Mouse (Mus musculus) spleen, postnatal 4 days (tissue): ENCODE data around the gene Slc27a5.

ENCODE experiments used
- DNase-seq, 2 experiments: peaks; one replicate each; pipeline ENCODE4 v3.0.0; 2022; ENCODE audit warnings: low spot score in 2 of 2

Gene Slc27a5

DNA sequence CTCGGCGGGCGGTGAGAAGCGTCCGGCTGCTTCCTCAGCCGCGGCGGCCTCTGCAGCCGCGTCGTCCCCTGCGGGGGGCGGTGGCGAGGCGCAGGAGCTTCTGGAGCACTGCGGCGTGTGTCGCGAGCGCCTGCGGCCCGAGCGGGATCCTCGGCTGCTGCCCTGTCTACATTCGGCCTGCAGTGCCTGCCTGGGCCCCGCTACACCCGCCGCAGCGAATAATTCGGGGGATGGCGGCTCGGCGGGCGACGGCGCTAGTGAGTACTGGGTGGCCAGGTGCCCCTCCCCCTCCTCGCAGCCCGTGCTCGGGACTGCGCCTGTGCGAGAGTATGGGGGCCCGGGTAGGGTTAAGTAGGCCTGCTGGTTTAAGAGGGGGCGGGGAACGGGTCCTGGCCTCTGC is 26.8 kb upstream of the Slc27a5 start:
- peak; percentile 74 to 88 for DNase-seq

DNA sequence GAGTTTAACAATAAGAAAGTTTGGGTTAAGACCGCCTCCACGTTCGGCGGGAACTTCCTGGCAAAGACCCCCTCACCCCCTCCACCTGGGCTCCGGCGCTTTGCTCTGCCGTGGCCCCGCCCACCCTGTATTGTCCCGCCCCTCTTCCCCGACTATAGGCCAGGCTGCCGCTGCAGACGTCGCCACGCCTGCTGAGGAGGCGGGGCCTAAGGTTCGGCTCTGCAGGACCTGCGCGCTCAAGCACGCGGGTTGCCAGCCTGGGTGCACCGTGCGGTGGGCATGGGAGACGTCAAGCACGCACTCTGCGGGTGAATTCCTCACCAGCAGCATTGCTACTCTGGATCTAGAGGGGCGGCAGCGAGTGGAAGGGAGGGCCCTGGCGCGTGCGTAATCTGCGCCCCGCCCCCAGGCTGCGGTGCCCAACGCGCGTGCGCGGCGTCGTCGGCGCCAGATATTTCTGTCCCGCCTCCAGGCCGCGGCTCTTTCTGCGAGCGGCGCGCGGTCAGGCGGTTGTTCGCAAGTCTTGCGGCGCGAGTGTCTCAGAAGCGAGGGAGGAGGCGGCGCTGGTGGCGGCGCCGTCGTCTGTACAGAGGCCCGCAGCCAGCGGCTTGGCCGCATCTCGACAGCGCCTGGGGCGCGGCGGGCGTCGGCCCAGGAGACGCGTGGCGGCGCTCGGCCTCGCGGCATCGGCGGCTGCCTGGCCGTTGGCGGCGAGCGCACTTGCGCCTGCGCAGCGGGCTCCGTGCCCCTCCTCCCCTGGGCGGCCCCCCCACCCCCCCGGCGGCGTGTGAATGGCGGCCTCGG is 26.1 kb upstream of the Slc27a5 start:
- DNase-seq: peak; percentile 93 to 98

DNA sequence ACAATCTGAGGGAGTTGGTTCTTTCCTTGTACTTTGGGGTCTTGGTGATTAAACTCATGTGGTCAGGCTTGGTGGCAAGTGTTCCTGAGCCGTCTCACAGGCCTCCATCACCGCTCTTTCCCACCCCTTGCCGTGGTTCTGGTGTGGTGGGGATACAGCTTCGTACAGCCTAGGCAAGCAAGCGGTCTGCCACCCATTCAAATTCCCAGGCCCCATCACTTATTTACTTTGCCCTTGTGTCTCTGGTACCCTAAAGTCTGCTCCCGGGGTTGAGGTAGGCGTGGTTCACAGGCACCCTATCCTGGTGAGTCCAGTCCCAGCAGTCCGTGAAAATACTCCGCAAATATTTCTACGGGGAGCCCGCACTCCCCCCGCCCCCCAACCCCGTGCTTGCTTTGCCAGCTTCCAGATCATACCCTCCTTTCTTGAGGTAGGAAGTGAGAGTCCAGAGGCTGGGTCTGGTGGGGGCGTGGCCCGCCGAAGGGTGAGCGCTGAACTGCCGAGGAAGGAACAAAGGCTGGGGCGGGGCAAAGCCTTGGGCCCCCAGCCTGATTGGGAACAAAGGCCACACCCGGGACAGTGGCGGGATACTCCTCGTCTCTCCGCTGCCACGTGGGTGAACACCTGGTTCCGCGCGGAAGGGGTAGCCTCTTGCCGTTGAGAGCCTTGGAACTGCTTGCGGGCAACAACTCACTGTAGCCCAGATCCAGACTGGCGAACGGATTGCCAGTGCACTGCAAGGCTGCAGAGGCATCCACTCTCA is 25.0 kb upstream of the Slc27a5 start:
- DNase-seq: peak; percentile 71 to 84

DNA sequence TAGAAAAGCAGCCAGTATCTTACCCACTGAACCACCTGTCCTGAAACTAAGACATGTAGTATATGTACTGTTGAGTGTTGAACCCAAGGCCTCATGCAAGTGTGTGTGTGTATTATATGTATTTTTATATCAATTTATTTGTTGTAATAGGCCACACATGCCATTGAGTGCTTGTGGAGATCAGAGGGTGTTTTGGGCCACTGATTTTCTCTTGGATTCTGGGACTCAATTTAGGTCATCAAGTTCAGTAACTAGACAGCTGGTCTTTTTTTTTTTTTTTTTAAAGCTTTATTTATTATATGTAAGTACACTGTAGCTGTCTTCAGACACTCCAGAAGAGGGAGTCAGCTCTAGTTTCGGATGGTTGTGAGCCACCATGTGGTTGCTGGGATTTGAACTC is 17.2 kb upstream of the Slc27a5 start:
- DNase-seq: no peak

DNA sequence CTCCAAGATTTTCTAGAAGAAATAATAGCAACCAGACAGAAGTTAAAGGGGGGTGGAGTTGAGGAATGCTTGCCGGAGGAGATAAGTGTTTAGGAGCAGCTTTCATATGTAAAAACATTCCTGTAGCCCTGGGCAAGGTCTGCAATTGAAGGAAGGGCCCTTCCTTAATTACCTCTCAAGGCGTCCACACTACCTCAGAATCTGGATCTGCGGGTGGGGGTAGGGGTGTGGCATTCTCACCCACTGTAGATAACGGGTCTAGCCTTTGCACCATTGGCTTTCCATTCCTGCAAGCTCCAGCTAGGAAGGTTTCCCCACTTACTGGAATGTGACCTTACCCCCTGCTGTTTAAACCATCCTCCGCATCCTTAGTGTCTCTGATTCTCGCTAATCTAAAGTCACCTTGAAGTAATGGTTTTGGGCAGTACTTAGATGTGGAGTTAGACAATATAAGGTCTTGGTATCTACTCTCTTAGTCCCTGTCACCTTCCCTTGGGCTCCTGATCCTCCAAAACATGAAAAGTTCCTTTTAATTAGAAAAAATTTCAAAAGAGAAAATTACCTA is 16.4 kb upstream of the Slc27a5 start:
- no peak for DNase-seq

DNA sequence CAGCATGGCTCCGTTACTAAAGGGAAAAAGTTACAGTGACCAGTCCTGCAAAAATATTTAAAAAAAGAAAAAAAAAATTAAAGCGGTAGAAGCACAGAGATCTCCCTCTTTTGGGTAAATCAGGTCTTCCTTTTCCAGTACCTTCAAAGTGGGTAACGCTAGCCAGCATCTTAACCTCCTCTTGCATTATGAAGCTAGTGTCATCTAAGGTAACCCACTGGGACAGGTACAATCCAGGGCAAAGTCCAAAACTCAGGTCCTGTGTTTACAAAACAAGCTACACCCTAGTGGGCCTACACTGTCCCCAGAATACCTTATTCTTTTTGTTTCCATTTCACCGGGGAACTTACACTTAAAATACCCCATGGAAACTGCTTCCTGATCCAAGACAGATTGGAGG is 15.7 kb upstream of the Slc27a5 start:
- no peak for DNase-seq

DNA sequence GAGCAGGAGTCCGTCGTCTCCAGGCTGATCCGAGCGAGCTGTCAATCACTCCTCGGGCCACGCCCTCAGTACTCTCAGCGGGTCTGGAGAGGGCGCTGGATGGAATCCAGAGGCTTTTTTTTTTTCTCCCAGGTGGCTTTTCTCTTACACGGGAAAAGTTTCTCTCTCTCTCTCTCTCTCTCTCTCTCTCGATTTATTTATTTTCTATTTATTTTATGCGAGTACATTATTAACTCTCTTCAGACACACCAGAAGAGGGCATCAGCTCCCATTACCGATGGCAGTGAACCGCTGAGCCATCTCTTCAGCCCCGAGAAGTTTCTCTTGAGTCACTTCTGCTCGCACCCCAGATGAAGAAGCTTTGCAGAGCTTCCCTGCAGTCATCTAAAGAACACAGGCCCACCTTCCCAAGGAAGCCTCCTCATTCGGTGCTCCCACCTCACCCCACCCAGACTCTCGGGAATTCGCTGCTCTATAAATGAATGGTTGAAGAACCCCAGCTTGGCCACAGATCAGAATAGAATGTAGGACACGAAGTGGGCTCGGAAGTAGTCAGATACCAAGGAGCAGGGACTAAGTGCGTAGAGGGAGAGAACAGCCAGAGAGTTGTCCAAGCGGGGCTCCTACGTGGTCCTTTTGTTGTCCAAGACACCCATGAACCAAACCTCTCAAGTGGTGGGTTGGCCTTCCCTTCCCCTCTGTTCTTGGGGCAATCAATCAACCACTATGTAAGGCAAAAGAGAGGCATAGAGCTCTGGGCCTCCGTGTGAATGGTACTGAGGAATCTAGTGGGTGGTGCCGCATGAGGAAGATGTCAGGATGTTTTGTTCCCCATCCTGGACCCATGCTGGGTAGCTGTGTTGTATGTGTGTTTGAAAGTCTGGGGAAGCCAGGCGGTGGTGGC is 12.3 kb upstream of the Slc27a5 start, which contains the start of gene Zbtb45:
Zbtb45 (minus strand) TSS at position 30 of the 904 bp plus-strand sequence.
- DNase-seq: peak in 1 of 2 experiments; percentile 64

DNA sequence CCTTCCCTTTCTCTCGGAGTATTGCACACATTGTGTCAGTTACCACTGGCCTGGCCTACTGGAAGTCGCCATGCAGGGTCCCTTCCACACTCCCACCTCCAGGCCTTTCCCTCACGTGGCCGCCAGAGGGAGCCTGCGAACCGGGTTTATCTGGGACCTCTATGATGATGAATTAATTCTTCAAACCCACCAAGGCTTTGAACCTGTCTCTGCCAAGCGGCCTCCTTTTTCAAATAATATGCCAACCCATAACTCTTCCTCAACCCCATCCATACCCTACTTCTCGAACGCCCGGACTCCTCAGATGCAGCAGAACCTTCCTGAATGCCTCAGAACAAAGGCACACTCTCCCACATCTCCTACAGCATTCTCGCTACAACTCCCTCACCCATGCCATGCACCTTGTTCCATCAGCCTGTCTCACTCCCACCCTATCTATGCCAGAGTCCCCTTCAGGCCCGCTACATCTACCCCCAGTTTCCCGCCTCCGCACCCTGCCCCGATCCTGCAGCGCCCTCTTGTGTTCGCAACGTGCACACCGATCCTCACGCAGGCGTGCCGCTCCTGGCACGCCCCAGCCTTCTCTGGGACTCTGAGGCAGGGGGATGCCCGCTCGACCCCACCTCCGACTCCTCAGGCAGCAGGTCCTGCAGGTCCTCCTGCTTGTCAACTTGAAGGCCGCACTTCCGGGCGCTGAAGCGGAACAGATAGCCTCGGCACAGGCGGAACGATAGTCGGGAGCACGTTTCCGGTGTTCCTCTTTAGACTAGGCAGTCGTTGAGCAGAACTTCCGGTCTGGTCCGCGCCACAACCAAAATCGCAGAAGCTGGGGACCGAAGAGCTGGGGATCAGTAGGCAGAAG is 11.4 kb upstream of the Slc27a5 start:
- DNase-seq: peak; percentile 89 to 97

DNA sequence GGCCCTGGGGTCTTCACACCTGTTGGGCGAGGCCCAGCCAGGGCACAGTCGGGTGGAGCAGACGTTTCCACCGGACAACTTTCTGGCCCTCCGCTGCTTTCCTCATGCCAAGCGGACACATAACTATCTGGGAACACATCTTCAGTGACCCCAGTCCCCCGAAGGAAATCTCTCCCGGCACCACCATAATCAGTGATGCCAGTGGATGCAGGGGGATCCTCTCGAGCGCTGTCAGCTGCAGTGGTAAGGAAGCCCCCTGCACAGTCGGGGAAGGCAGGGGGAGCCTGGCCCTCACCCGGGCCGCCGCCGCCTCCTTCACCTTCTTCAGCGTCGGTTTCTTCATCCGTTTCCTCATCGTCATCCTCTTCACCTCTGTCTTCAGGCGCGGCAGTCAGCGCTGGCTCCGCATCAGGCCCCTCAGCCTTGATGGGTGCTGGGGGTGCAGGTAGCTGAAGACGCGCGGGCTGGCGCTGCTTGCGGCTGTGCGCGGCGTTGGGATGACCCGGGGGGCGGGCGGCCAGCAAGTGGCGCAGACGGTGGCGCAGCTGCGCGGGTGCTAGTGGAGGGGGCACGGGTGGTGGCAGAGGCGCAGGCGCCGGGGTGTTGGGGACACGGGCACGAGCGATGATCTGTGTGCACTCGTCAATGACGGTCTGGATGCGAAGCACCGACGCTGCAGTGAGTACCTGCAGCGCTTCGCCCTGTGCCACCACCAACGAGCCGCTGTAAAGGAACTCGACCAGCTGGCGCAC is 9.5 kb upstream of the Slc27a5 start:
- DNase-seq: peak in 1 of 2 experiments; percentile 66

DNA sequence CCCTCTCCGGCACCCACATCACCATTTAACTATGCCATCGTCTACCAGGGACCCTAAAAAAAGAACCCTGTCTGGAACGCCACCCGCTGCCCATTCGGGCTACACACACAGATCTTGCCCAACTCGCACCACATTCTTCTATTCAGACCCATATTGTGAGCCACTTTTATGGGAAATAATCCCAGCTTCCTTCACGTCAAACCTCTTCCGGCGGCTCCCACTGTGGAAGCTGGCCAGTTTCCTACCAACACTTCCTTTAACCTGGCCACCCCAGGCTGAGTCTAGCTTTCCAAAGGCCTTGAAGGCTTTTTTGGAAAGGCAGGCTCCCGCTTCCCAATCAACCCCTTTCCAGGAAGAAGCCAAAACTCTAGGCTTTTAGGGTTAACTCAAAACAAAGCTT is 8.5 kb upstream of the Slc27a5 start:
- DNase-seq: no peak

DNA sequence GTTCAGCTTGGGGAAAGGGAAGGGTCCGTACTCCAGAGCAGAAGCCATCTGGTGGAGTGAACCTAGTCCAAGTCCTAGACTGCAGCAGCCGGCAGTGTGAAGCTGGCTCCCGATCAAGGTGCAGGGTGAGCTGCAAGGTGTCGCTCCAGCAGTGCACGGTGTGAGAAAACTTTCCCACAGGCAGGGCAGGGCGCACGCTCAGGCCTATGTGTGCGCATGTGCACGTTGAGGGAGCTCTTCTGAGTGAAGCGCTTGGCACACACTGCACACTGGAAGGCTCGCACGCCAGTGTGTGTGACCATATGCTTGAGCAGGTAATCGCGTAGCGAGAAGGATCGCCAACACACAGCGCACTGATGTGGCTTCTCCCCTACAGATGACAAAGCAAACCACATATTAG is 8.0 kb upstream of the Slc27a5 start:
- DNase-seq: no peak

DNA sequence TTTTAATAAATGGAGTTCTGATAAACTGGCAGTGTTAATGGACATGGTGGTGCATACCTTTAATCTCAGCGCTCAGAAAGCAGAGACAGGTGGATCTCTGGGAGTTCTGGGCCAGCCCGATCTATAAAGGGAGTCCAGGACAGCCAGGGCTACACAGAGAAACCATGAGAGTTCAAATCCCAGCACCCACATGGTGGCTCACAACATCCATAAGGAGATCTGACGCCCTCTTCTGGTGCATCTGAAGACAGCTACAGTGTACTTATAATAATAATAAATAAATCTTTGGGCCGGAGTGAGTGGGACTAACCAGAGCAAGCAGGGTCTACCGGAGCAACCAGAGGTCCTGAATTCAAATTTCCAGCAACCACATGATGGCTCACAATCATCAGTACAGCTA is 5.4 kb upstream of the Slc27a5 start:
- no peak for DNase-seq

DNA sequence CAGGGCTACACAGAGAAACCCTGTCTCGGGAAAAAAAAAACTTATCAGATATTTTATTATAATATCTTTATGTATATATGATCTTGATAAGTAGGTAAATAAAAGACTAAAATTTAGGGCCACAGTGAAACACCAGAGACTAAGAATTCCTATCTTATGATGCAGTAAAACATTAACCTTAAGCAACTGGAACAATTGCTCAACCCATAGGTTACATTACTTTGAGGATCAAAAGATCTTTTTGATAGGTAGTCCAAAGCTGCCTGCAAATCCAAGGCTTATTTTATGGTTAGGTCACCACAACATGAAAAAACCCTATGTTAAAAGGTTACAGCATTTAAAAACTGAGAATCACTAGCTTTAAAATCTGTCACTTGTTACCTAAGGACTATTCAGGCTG is 3.6 kb upstream of the Slc27a5 start:
- no peak for DNase-seq

DNA sequence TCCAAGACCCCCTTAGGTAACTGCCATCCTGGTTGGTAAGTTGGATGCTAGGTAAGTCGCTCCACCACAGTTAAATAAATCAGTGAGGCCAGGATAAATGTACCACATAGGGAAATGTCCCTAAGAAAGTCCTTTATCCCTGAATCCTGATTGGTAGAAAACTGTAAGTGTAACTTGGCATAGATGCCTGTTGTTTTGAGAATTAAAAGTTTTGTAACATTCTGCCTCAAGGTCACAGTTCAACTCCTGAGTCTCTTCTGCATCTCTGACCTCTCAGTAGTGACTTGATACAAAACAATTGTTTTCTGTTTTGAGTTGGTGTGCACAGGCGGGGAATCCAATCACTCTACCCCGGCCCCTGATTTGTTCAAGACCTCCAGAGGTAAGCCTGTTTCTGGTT is 859 bp upstream of the Slc27a5 start, which contains the start of gene Trim28:
Trim28 (plus strand) TSS at position 264 of the 400 bp plus-strand sequence.
- no peak for DNase-seq

DNA sequence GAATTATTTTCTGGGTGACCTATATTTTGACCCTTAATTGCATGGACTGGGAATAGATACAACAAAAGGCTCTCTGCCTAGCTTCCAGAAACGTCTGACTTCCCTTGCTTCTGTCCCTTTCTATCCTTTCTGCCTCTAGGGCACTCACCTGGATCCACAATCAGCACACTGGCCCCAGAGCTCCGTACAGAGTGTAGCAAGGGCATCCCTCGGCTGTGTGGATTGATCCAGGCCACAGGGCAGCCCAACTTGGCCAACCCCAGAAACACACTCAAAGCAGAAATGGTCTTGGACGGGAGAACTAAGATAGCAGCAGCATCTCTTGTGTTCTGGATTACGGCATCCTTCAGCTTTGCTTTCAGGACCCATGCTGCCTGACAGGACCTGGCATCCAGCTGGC is 762 bp downstream of the Slc27a5 start:
- no peak for DNase-seq

DNA sequence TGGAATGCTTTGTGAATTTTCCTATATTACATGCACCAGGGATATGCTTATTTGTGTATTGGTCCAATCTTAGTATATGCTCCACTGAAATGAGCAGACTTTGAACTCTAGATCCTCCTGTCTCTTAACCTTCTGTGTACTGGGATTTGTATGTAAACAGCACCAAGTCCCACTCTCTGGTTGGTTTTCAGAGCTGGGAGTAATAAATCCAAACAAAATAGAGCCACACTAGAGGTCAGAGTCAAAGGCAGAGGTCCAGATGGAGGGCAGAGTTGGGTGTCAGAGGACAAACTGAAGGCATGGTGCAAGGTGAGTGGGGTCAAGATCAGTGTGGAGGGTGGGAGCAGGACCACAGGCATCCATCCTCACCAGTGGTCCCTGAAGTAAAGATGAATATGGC is 2.1 kb downstream of the Slc27a5 start:
- no peak for DNase-seq

DNA sequence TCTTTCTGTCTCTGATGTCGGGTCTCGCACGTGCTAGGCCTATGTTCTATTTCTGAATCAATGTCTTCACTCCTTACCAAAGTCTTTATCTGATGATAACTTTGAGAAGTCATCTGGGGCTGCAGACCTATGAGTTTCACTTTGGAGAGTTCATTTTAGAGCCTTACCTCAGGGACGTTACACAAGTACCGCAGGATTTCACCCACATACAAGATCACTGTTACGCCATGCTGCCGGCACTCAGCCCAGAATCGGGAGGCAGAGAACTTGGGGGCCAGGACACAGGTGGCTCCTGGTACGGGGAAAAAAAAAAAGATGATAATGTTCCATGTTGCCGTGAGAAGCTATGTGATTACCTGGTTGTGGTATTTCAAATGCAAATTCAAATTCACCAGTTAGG is 4.8 kb downstream of the Slc27a5 start:
- no peak for DNase-seq

DNA sequence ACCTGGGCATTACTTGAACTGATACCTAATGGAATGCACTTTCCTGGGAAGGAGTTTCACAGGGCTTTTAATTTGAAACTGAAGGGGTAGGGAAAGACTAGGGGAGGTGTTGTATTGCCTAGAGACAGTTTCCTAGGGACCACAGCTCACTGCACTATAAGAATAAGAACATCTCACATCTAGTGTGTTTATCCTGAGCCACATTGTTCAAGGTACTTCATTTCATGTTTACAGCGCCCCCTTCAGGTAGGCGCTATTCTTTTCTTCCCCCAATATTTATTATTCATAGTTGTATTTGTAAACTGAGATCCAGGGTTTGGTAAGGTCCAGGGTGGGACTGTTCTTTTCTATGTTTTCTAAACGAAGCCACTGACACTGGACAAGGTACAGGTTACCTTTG is 5.8 kb downstream of the Slc27a5 start:
- peak; percentile 39 to 78 for DNase-seq

DNA sequence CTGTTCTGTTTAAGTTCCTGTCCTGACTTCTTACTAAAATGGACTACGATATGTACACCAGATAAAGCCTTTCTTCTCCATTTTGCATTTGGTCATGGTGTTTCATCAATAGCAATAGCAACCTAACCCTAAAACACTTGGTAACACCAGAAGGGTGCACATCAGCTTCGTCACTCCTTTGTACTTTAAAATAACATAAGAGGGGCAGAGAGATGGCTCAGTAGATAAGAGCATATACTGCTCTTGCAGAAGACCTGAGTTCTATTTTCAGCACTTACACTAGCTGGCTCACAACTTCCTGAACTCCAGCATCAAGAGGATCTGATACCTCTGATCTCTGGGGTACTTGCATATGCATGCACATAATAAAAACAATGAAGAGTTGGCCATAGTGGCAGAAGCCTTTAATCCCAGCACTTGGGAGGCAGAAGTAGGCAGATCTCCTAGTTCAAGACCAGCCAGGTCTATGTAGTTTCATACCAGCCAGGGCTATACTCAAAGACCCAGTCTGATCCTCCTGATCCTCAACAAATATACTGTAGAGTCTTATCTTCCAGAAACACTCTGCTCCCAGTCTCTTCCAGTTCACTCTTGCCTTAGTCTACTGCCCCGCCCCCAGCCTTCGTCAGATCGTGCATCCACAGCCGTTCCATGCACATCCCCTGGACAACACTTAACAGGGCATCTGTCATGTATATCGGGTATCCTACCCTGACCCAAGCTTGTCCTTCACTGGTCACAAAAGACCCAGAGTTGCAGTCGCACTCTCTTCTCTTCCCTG is 10.4 kb downstream of the Slc27a5 start:
- no peak for DNase-seq
